Mouse (Mus musculus): ENCODE results near the gene Calr3. TPM values are rescaled to one million over a fixed set of nuclear protein-coding genes. Genes with fewer than 3 reads are reported as not detected.

Gene Calr3
- total and polyA plus RNA-seq, 3 experiments: 0.08 to 3.6 (median 0.87) TPM

GRCm38 (mm10) chr8:72459881-72460533, 16.3 kb upstream of the Calr3 start:
- no peak for DNase-seq (ENCODE audit: low spot score)
- H3K27me3 ChIP-seq (ENCODE audit: insufficient read depth, low read length): no peaks in the 10 kb centered on the region
- TF ChIP-seq CTCF (IDR thresholded peaks at IDR 0.05; ENCODE audit: low read depth, low read length) (no peak), GATA1 (IDR thresholded peaks at IDR 0.05; ENCODE audit: borderline replicate concordance, low read length) (no peak), POLR2AphosphoS5 (IDR thresholded peaks at IDR 0.05; ENCODE audit: insufficient replicate concordance, low read depth, low read length) (peak; percentile 65; the same call in 1 of the 2 replicates), TAL1 (conservative IDR thresholded peaks at IDR 0.05; ENCODE audit: low read depth, low read length) (no peak), GATA2 (IDR thresholded peaks at IDR 0.05; ENCODE audit: borderline replicate concordance, low read depth, low read length) (no peak)
- ATAC-seq (ENCODE audit: extremely low read depth, insufficient number of reproducible peaks, low FRiP score, poor library complexity, severe bottlenecking): no peak
- peaks cover 17% of the 10 kb centered on the region for H3K4me1 ChIP-seq (ENCODE audit: insufficient read depth, low read depth, low read length)
- no peak overlapping the region for H3K4me3 ChIP-seq (ENCODE audit: low read depth, low read length)
- no peaks in the 10 kb centered on the region for H3K9me3 ChIP-seq (replicated peaks)
- peaks cover 95% of the 10 kb centered on the region for H3K36me3 ChIP-seq (replicated peaks)

- ATAC-seq (ENCODE audit: extremely low read depth, insufficient number of reproducible peaks, low FRiP score, poor library complexity, severe bottlenecking) (no peak), DNase-seq (ENCODE audit: low spot score) (no peak)
- H3K36me3 ChIP-seq (replicated peaks): peaks cover 94% of the 10 kb centered on the region
- TF ChIP-seq CTCF (IDR thresholded peaks at IDR 0.05; ENCODE audit: low read depth, low read length): no peak
- peak; percentile 65; the same call in 1 of the 2 replicates for TF ChIP-seq POLR2AphosphoS5 (IDR thresholded peaks at IDR 0.05; ENCODE audit: insufficient replicate concordance, low read depth, low read length)
- H3K4me3 ChIP-seq (ENCODE audit: low read depth, low read length): no peak overlapping the region
- H3K4me1 ChIP-seq (ENCODE audit: insufficient read depth, low read depth, low read length): peaks cover 13% of the 10 kb centered on the region
- peaks cover 3% of the 10 kb centered on the region for H3K9me3 ChIP-seq (replicated peaks)
- H3K27me3 ChIP-seq (ENCODE audit: insufficient read depth, low read length): no peaks in the 10 kb centered on the region
These were observed 14.8 kb upstream of the Calr3 start for GRCm38 (mm10) chr8:72458457-72458856.

DNA sequence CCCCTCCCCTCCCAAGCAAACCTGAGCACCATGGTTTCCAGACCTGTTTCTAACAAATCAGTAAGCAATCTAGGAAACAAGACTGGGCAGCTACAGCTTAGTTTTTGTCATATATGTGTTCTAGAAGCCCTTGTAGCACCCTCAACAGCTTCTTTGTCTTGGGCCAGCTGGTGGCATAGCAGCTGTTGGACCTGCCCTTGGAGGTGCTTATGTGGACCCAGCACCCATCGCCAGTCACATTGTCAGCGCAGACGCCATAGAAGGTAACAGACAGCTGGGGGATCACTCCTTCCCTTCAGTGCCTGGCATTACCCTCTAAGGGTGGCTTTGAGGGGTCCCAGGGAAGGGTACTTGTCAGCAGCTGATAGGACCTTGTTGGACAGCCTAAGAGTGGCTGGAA, 14.1 kb upstream of the Calr3 start:
- DNase-seq (ENCODE audit: low spot score) (no peak), ATAC-seq (ENCODE audit: extremely low read depth, insufficient number of reproducible peaks, low FRiP score, poor library complexity, severe bottlenecking) (no peak)
- H3K4me3 ChIP-seq (ENCODE audit: low read depth, low read length): no peak overlapping the region
- peaks cover 94% of the 10 kb centered on the region for H3K36me3 ChIP-seq (replicated peaks)
- no peak for TF ChIP-seq GATA2 (IDR thresholded peaks at IDR 0.05; ENCODE audit: borderline replicate concordance, low read depth, low read length)
- TF ChIP-seq TAL1 (conservative IDR thresholded peaks at IDR 0.05; ENCODE audit: low read depth, low read length): no peak
- no peak for TF ChIP-seq CTCF (IDR thresholded peaks at IDR 0.05; ENCODE audit: low read depth, low read length)
- TF ChIP-seq GATA1 (IDR thresholded peaks at IDR 0.05; ENCODE audit: borderline replicate concordance, low read length): no peak
- no peak for TF ChIP-seq POLR2AphosphoS5 (IDR thresholded peaks at IDR 0.05; ENCODE audit: insufficient replicate concordance, low read depth, low read length)
- H3K27me3 ChIP-seq (ENCODE audit: insufficient read depth, low read length): no peaks in the 10 kb centered on the region
- H3K9me3 ChIP-seq (replicated peaks): peaks cover 3% of the 10 kb centered on the region
- H3K4me1 ChIP-seq (ENCODE audit: insufficient read depth, low read depth, low read length): peaks cover 9% of the 10 kb centered on the region; the same call in 1 of the 2 replicates

GRCm38 (mm10) chr8:72455317-72455716, 11.6 kb upstream of the Calr3 start:
- H3K4me1 ChIP-seq (ENCODE audit: insufficient read depth, low read depth, low read length): no peaks in the 10 kb centered on the region
- no peak for DNase-seq (ENCODE audit: low spot score)
- TF ChIP-seq GATA2 (IDR thresholded peaks at IDR 0.05; ENCODE audit: borderline replicate concordance, low read depth, low read length) (no peak), POLR2AphosphoS5 (IDR thresholded peaks at IDR 0.05; ENCODE audit: insufficient replicate concordance, low read depth, low read length) (no peak), CTCF (IDR thresholded peaks at IDR 0.05; ENCODE audit: low read depth, low read length) (no peak), GATA1 (IDR thresholded peaks at IDR 0.05; ENCODE audit: borderline replicate concordance, low read length) (no peak), TAL1 (conservative IDR thresholded peaks at IDR 0.05; ENCODE audit: low read depth, low read length) (no peak)
- H3K4me3 ChIP-seq (ENCODE audit: low read depth, low read length): no peak overlapping the region
- no peak for ATAC-seq (ENCODE audit: extremely low read depth, insufficient number of reproducible peaks, low FRiP score, poor library complexity, severe bottlenecking)
- H3K27me3 ChIP-seq (ENCODE audit: insufficient read depth, low read length): no peaks in the 10 kb centered on the region
- peaks cover 90% of the 10 kb centered on the region for H3K36me3 ChIP-seq (replicated peaks)
- H3K9me3 ChIP-seq (replicated peaks): peaks cover 3% of the 10 kb centered on the region

DNA sequence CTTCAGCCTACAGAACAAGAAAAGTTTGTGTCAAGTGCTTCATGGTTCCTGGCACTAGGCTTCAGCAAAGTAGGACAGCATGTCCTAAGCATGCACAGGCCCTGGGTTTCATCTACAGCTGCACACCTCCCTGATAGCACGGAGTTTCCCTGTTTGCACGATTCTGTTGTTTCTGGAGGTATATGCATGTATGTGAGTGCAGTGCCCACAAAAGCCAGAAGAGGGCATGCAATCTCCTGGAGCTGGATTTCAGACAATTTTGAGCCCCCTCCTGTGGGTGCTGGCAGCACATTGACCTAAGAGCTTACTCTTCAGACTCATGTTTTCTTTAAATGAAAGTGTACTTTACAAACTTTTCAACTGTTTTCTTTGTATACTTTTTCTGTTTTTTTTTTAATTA, 10.2 kb upstream of the Calr3 start:
- no peaks in the 10 kb centered on the region for H3K27me3 ChIP-seq (ENCODE audit: insufficient read depth, low read length)
- H3K36me3 ChIP-seq (replicated peaks): peaks cover 90% of the 10 kb centered on the region
- no peak for TF ChIP-seq POLR2AphosphoS5 (IDR thresholded peaks at IDR 0.05; ENCODE audit: insufficient replicate concordance, low read depth, low read length)
- no peak for TF ChIP-seq GATA2 (IDR thresholded peaks at IDR 0.05; ENCODE audit: borderline replicate concordance, low read depth, low read length)
- no peak for TF ChIP-seq TAL1 (conservative IDR thresholded peaks at IDR 0.05; ENCODE audit: low read depth, low read length)
- TF ChIP-seq CTCF (IDR thresholded peaks at IDR 0.05; ENCODE audit: low read depth, low read length): no peak
- TF ChIP-seq GATA1 (IDR thresholded peaks at IDR 0.05; ENCODE audit: borderline replicate concordance, low read length): no peak
- ATAC-seq (ENCODE audit: extremely low read depth, insufficient number of reproducible peaks, low FRiP score, poor library complexity, severe bottlenecking): no peak
- H3K4me3 ChIP-seq (ENCODE audit: low read depth, low read length): no peak overlapping the region
- H3K4me1 ChIP-seq (ENCODE audit: insufficient read depth, low read depth, low read length): no peaks in the 10 kb centered on the region; the same call in 1 of the 2 replicates
- H3K9me3 ChIP-seq (replicated peaks): peaks cover 3% of the 10 kb centered on the region
- DNase-seq (ENCODE audit: low spot score): no peak

DNA sequence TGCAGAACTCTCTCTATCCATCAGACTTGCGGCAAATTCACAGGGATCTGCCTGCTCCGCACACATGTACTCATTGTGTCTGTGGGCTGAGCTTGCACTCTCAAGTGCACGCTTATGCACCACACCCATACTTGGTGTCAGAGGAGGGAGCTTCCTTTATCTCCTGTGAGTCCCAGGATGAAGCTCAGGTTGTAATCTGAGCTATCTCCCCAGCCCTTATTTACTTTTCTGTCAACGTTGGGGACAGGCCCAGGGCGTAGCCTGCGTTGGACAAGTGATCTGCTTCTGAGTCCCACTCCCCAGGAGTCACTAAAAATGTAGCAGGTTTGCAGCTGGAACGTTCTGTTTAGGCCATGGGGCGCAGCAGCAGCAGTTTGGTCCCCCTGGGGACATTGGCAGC, 7.8 kb upstream of the Calr3 start:
- TF ChIP-seq TAL1 (conservative IDR thresholded peaks at IDR 0.05; ENCODE audit: low read depth, low read length) (no peak), GATA2 (IDR thresholded peaks at IDR 0.05; ENCODE audit: borderline replicate concordance, low read depth, low read length) (no peak), CTCF (IDR thresholded peaks at IDR 0.05; ENCODE audit: low read depth, low read length) (no peak), GATA1 (IDR thresholded peaks at IDR 0.05; ENCODE audit: borderline replicate concordance, low read length) (no peak), POLR2AphosphoS5 (IDR thresholded peaks at IDR 0.05; ENCODE audit: insufficient replicate concordance, low read depth, low read length) (no peak)
- Histone ChIP-seq H3K4me3 (ENCODE audit: low read depth, low read length) (no peak overlapping the region), H3K4me1 (ENCODE audit: insufficient read depth, low read depth, low read length) (peaks cover 12% of the 10 kb centered on the region), H3K9me3 (replicated peaks) (peaks cover 3% of the 10 kb centered on the region), H3K27me3 (ENCODE audit: insufficient read depth, low read length) (no peaks in the 10 kb centered on the region), H3K36me3 (replicated peaks) (peaks cover 86% of the 10 kb centered on the region)
- DNase-seq (ENCODE audit: low spot score): no peak
- ATAC-seq (ENCODE audit: extremely low read depth, insufficient number of reproducible peaks, low FRiP score, poor library complexity, severe bottlenecking): no peak

Data from G1E (cell line).